Mouse (Mus musculus): ENCODE results near the gene Btbd10.

The Btbd10 gene

DNA sequence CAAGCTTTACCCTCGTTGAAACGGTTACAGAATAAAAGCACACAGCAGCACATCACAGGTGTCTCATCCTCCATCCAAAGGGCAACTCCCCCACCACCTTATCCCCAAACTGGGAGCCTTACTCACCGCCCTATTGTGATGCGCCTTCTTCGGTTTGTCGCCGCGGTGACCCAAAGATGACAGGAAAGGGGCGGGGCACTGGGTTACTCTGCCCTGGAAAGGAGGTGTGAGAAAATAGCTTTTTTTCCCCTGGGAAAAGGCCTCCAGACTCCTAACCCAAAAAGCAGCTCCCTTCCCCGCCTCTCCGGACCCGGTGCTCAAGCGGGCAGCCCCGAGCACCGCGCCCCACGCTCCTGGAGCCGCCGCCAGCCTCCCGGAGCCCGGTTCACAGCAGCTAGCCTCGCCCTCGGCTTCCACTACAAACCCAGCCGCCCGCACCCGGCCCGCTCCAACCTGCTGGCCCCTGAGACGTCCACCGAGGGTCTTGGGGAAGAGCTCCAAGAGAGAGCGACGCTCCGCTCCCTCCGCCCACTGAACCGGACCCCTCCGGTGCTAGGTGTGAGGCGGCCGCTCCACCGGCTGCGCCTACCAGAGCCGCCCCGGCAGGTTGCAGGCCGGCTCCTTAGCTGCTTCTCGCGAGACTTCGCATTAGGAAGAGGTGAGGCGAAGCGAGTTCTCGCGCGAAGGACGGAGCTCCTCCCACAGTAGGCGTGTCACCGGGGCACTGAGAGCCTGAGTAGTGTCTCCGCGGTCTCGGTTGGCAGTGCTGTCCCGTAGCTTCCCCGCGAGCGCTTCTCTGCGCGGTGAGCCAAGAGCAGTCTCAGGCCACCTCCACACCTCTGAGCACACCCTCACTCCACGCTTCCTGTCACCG is at the start of gene Btbd10:
Gene Btbd10 (minus strand): TSS at position 647 of the 874 bp plus-strand sequence.
- peak; percentile 96 for DNase-seq (ENCODE audit: inconsistent ontology term)

DNA sequence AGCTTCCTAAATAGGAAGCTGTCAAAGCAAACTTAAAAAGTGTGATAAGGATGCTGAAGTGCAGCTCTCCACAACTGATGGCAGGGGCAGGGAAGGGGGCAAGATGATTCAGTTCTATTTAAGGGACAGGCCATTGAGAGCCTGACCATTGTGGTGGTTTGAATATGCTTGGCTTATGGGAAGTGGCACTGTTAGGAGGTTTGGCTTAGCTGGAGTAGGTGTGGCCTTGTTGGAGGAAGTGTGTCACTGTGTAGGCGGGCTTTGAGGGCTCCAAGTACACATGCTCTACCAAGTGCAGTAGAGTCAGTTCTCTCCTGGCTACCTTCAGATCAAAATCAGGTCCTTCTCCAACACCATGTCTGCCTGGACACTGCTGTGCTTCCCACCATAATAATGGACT is 47.3 kb upstream of the Btbd10 start:
- no peak for DNase-seq (ENCODE audit: inconsistent ontology term)

DNA sequence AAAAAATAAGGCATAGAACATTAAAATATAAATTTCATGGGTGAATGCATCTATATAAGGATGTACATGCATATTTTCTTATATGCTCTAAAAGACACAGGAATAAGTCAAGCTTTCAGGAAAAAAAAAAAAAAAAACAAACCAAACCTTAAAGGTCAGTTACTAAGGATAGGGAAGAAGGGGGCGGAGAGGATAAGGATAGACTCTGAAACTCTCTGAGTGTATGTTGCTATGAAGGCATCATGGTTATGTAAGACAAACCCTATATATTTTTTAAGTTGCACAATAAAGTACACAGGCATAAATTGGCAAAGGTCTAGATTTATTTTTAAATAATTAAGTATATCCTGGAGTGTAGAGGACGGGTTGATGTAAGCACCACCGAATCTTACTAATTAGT is 46.1 kb upstream of the Btbd10 start:
- no peak for DNase-seq (ENCODE audit: inconsistent ontology term)

DNA sequence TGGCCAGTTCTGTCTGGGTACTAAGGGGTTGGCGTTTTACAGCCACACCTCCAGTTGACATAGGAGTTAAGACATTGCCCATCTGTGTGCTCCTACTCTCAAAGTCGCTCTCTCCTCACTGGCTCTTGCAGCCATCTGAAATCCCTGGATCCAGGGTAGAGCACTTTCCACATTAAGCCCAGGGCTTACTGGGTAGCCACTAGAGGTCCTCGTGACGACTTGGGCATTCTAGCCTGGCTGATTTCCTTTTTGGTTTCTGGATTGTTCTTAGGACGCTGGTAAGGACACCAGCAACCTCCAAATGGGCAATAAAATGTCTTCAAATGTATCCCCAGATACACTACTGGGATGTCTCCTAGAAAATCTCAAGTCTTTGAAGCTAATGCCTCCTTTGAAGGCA is 39.5 kb upstream of the Btbd10 start:
- DNase-seq (ENCODE audit: inconsistent ontology term) = no peak

DNA sequence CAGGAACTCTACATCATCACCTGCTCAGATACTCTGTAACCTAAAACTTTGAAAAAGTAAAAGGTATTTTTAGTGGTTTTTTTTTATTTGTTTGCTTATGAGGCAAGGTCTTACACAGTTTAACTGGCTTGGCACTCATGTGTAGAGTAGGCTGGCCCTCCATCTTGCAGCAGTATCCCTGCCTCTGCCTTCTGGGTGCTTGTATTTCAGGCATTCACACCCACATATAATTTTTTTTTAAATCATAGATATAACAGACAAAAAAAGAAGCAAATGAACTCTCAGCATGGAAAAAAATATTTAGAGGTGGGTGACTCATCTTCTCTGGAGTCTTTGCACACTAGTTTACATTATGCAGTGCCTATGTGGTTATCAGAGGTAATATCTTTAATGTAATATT is 28.9 kb upstream of the Btbd10 start:
- no peak for DNase-seq (ENCODE audit: inconsistent ontology term)

DNA sequence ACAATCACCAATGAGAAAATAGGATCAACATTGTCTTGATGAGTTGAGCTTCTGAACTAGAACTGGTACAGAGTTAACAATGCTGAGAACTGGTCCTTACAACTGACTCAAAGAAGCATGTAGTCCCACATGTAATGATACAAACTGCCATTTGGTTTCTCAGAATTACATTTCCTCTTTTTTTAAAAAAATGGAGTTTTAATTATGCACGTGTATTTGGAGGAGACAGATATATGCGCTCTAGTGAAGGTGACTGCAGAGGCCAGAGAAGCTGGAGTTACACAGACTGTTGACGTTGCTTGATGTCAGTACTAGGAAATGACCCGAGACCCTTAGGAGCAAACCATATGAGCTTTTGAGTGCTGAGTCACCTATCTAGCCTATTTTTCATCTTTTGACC is 27.5 kb upstream of the Btbd10 start:
- no peak for DNase-seq (ENCODE audit: inconsistent ontology term)

DNA sequence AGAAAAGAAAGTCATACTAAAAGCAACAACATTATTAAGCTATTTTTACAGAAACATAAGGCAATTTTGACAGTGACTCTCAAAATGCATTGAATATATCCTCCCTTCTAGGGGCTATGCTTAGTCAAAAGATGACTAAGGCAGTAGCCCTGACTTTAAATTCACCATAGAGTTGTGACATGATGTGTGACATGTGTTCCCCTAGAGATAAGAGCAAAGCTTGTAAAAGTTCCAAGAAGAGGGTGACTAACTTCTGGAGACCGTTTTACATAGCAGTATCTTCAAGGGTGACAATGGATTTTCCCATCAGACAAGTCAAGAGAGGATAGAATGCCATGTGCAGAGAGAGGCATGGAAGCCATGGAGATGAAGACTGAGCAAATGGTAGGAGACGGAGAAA is 22.4 kb upstream of the Btbd10 start:
- DNase-seq (ENCODE audit: inconsistent ontology term) = no peak

DNA sequence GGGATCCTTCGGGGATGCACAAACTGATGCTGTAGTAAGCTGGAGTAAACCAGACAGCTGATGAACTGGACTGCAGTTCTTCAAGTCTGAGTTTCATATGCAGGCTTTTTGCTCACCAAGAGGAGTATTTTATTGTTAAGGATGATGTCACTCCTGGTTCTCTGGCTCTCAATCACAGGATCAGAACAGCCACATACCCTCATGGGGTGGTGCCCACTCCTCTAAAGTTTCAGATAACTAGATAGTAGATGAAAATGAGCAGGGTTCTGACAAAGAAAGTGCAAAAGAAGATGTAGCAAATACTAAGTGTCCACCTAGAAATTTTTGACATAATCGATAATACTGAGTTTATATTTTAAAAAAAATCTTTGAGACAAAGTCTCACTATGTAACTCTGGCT is 19.3 kb upstream of the Btbd10 start, which contains the start of gene Pth:
Gene Pth (minus strand): TSS at position 101 of the 400 bp plus-strand sequence.
- no peak for DNase-seq (ENCODE audit: inconsistent ontology term)

DNA sequence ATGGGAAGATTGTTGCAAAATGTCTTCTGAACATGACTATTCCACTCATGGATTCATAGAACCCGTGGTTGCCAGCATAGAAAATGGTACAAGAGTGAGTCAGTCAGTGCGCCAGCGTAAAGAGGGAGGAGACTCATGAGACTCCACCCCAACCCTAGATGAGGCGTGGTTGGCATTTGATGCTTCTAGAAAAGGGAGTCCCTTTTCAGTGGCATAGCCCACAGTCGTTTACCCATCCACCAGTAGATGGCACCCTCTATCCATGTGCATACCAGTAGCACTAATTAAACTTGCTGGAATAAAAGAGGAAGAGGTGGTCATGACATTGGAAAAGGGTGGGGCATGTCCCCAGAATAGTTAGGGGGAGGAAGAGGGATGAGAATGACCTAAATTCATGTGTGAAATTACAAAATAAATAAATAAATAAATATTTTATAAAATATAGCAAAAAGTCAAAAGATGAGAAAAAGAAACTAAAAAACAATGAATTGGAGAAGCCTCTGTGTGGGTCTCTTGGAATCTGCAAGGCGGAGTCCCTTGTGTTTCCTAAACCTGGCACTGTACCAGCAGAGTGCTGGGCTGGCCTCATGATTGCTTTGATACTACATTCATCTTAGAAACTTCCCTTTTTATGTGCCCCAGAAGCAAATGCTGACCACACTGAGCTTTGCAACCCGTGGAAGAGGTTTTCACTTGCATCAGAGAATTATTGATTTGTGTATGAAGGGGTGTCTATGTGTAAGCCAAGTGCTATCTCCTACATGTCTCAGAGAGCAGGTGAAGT is 8.9 kb upstream of the Btbd10 start:
- DNase-seq (ENCODE audit: inconsistent ontology term) = peak; percentile 88

DNA sequence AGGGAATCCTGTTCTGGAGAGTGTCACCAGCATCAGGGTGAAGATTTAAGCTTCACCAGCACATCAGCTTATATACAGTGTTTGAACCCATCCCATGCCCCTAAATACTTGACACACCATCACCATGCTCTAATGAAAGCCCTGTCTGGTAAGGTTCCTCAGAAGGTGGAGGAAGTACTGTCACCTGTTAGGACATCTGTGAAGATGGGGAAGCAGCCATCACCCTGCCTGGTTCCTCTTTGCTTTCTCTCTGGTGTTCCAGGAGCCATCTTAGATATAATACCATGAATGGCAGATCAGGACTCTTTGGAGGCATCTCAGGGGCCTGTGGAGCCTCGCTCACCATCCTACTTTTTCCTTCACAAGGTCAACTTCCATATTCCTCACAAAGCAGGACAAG is 3.5 kb upstream of the Btbd10 start:
- DNase-seq (ENCODE audit: inconsistent ontology term) = no peak

DNA sequence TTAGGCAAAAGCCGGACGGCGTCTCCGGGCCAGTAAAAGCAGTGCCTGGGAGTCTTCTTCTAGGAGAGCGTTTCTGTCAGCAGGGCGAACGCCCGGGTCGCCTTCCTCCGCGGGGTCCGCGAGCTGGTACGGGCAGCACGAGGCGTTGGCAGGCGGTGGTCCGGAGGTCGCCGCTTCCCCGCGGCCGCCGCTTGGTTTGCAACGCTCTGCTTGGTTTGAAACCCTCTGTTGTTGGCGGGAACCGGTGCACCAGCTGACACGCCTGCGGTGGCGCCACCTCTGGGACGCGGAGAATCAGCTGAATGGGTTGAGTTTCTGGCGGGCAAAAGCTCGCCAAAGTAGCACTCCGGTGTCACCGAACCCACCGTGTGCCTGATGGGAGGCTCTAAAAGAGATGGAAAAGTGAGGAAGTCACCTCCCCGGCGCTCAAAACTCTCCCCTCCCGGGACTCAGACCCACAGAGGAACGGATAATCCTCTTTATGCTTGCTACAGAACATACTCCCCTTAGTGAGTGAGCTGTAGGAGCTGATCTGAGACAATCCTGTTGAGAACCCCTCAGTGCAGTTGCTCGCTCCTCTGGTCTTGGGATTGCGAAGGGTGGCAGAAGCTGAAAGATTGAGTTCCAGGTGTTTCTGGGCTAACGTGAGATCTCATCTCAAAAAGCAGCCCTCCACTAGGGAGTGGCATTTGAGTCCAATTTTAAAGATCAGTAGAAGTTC is 588 bp upstream of the Btbd10 start:
- DNase-seq (ENCODE audit: inconsistent ontology term) = peak; percentile 83

DNA sequence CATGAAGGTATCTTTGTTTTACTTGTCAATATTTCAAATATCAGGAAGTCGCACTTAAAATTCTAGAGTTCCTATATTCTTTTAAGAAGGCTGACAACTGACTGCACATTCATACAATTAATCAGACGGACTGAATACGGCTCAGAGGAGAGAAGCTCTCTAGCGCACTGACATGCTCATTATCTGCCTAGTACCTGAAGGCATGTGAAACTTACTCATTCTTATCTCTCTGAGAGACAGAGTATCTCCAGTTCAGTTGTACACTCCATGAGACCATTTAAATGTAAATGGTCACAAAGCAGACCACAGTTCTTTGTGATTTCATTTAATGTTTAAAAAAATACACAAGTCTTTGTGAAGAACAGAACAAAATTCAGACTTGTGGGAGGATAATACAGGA is 1.8 kb downstream of the Btbd10 start:
- DNase-seq (ENCODE audit: inconsistent ontology term) = no peak

DNA sequence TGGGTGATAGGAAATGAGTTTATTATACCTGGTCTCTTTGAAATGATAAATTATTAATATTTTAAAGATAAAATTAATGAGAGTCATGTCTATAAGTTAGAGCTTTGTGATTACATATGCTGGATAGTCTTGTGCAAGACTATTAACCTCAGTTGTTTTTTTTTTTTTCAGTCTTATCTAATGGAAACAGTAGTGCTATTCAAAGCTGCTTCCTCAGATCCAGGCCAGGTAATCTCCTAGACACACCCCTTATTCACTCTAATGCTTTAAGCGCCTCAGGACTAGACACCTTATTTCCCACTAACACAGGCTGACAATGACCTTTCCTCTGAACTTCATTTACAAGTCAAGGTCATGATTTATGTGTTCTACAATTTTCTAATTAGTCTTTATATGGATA is 20.1 kb downstream of the Btbd10 start:
- no peak for DNase-seq (ENCODE audit: inconsistent ontology term)

DNA sequence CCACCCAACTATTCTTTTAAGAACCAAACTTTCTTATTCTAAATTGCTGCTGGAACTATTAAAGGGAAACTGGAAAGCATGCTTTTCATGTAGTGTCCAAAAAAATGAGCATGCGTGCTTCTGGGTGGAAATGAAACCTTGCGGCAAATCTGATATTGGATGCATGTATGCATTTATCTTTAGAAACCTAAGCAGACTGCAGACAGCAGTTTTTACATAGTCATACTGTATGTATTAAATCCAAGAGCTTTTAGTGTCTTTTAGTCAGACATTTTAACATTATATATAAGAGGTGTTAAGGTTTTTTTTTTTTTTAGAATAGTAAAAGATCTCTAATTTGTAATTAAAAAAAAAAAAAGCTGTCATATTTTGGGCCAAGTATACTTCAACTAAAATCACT is 21.5 kb downstream of the Btbd10 start:
- no peak for DNase-seq (ENCODE audit: inconsistent ontology term)

DNA sequence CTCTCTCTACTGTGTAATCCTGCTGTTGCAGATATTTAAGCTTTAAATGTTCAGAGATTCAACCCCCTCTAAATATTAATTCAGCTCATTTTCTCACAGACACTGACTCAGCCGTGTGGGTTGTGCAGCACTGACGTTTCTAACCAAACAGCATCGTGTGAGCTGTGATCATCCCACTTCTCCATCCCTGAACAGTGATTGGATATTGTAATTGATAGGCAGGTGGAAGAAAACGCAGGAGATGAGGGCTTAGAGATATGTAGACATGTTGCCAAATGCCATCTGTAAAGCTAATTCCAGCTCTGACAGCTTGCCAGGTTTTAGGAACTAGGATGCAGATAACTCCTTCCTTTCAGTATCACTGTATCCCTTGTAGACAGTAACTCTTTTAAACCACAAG is 21.9 kb downstream of the Btbd10 start:
- DNase-seq (ENCODE audit: inconsistent ontology term) = peak; percentile 69

DNA sequence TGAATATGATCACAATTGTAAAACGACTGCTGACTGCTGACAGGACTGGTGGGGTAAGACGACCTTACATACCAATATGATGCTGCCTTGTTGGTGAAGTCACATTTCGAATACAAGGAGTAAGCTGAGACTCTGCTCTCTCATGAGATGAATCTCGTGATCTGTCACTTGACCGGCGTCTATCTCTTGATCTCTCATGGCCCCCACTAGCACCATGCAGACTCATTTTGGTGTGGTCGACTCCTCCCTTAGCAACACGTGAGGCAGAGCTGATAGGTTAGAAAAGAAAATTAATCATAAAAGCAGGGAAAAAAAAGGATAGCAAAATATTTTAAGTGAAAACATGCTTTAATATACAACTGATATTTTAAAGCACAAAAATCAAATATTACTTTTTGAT is 33.9 kb downstream of the Btbd10 start:
- no peak for DNase-seq (ENCODE audit: inconsistent ontology term)

DNA sequence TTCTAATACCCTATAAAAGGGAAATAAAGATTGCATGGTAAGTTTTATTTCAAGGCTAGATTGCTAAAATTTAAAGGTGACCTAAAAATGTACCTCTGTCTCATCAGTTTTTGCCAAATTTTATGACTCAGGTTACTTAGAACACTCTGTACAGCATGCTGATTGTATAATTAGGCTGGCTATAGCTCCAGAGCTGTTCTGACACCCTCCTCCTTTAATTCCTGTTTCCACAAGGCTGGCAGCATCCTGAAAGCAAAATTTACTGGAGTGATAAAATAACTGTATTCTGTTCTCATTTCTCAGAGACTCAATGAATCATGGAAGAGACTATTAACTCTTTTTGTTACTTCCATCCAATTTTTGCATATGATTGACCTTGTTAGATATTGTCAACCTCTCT is 35.2 kb downstream of the Btbd10 start:
- no peak for DNase-seq (ENCODE audit: inconsistent ontology term)

DNA sequence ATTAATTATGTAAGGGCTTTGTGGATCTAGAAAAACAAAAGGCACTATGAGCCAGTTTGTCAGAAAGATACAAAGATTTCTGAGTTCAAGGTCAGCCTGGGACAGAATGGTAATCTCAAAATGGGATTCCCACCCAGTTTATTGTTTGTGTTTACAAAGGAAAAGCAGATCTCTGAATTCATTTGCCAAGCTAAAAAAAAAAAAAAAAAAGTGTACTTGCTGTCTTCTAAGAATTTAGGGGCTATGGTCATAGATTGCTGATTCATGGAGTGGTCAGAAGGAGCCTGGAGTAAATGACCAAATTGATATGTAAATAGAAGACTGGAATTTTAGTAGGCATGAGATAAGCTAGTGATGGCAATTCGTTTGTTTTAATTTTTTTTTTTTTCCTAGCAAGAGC is 49.1 kb downstream of the Btbd10 start:
- DNase-seq (ENCODE audit: inconsistent ontology term) = no peak

DNA sequence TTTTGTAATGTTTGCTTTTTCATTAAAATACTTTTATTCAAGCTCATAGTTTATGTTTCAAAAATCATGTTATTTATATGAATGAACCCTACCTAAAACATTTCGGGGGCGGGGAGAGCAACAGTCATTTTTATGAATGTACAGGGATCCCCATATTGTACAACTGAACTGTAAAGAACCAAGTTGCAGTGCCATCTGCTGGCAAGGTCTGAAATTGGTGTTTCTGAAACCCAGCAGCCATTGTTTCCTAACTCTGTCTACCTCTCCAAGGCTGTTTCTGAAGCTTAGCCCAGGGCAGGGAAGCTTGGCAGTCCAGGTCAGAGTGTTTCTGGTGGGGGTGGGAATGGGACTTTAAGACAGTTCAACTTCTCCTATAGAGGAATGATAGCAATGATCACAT is 57.4 kb downstream of the Btbd10 start:
- DNase-seq (ENCODE audit: inconsistent ontology term) = peak; percentile 22

DNA sequence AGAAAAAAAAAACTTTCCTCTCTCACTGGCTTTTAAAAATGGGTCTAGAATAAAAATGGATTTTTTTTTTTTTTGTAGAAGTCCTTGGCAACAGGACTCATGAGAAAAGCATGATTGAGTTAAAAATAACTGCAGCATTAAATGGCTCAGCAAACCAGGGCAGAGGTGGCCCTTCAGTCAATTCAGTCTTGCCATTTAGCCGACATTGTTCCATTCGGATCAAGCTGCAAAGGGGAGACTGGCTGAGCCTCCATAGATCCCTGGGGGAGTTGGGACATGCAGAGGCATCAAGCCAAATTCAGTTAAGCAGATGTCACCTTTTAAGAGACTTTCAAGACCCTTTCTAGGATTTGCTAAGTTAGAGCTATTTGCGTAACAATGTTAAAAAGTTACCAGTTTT is 59.1 kb downstream of the Btbd10 start:
- no peak for DNase-seq (ENCODE audit: inconsistent ontology term)

DNA sequence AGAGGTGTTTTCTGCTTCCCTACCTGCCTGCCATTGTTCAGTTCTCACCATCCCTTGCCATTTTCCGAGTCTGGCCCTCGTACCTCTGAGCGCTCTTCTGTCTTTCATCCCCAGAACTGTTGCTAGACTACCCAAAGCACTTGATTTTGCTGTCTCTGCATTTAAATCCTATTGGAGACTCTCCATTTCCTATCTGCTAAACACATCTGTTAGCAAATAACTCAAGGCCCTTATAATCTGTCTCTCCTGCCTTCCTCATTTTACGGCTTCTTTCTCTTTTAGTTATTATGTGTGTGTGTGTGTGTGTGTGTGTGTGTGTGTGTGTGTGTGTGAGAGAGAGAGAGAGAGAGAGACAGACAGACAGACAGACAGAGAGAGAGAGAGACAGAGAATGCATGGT is 71.4 kb downstream of the Btbd10 start:
- no peak for DNase-seq (ENCODE audit: inconsistent ontology term)

All from Muller cell, postnatal 12 days (primary cell).